Mouse (Mus musculus): ENCODE data around the gene Rbm20. TPM values are rescaled to one million over a fixed set of nuclear protein-coding genes. Genes with fewer than 3 reads are reported as not detected.
"Not testable (repeated sequence)": the region's sequence is repeated elsewhere in the genome, so short reads cannot be mapped to it uniquely, and the experiment has no call there.

Rbm20 gene
- total RNA-seq, 2 experiments from 2014 or later: 2.9 to 3.8 TPM

- intact Hi-C loops (cut with DNase I): no loop called here
- no peak for DNase-seq (ENCODE audit: low spot score in 2 of 2)
Measured at GRCm38 (mm10) chr19:53801789-53802683, 124.9 kb downstream of the Rbm20 start.

DNA sequence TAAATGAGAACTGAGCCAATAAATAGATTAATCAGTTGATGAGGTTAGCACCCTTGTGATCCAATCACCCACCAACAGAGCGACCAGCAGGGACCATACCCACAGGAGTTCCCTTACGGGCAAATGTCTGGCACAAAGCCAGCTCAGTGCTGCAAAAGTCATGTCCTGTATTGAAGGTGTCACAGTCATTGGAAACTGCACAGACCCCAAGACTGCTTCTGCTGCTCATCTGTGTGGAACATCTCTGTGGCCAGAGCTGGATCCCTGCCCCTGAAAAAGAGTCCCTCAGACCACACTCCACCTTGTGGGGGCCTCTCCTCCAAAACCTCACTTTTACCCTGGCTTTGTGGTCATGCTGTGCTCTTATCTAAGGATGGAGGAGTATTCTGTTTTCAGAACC lies 126.8 kb downstream of the Rbm20 start:
- DNase-seq (ENCODE audit: low spot score in 2 of 2): no peak
- intact Hi-C loops (cut with DNase I): no loop called here

DNA sequence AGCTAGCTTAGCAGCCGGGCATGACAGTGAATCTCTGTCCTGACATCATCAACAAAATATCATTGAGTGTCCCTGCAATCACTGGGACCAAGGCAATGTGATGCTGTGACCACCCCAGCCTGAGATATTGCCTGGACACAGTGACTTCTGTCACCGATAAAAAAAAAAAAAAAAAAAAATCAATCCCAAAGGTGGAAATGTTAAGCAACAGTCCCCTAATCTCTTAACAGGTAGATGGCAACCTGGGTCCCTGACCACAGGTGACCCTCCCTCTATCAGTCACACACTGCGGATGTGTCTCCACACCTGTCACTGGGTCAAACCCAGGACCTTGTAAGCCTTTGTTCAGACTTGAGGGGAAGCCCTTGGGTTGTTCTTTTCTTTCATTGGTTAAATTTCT lies 128.0 kb downstream of the Rbm20 start:
- intact Hi-C loops (cut with DNase I): loop anchor here (5.0 kb wide), 1 partner anchor 47 kb away; no protein-coding TSS in a partner anchor

GRCm38 (mm10) chr19:53806126-53806525 lies 129.0 kb downstream of the Rbm20 start:
- no peak for DNase-seq (ENCODE audit: low spot score in 2 of 2)
- intact Hi-C loops (cut with DNase I): loop anchor here (5.0 kb wide), 1 partner anchor 46 kb away; no protein-coding TSS in a partner anchor

More for the DNA sequence above, 128.0 kb downstream of the Rbm20 start:
- DNase-seq (ENCODE audit: low spot score in 2 of 2): no peak

- intact Hi-C loops (cut with DNase I): loop anchor here (5.0 kb wide), 1 partner anchor 46 kb away; no protein-coding TSS in a partner anchor
- DNase-seq (ENCODE audit: low spot score in 2 of 2): not testable (repeated sequence)
Measured at GRCm38 (mm10) chr19:53806526-53807275, 129.6 kb downstream of the Rbm20 start.

GRCm38 (mm10) chr19:53807276-53807801 lies 130.2 kb downstream of the Rbm20 start:
- no peak for DNase-seq (ENCODE audit: low spot score in 2 of 2)
- intact Hi-C loops (cut with DNase I): loop anchor here (5.0 kb wide), 1 partner anchor 45 kb away; no protein-coding TSS in a partner anchor

- peak; percentile 45 to 87 for DNase-seq (ENCODE audit: low spot score in 2 of 2)
- intact Hi-C loops (cut with DNase I): loop anchor here (5.0 kb wide), 1 partner anchor 44 kb away; no protein-coding TSS in a partner anchor
Measured at GRCm38 (mm10) chr19:53808041-53808777, 131.1 kb downstream of the Rbm20 start.

- intact Hi-C loops (cut with DNase I): loop anchor here (5.0 kb wide), 1 partner anchor 43 kb away; no protein-coding TSS in a partner anchor
- peak; percentile 62 to 93 for DNase-seq (ENCODE audit: low spot score in 2 of 2)
Measured at GRCm38 (mm10) chr19:53809185-53809861, 132.2 kb downstream of the Rbm20 start.

- intact Hi-C loops (cut with DNase I): no loop called here
- DNase-seq (ENCODE audit: low spot score in 2 of 2): no peak
Measured at GRCm38 (mm10) chr19:53810024-53810423, 132.9 kb downstream of the Rbm20 start.

DNA sequence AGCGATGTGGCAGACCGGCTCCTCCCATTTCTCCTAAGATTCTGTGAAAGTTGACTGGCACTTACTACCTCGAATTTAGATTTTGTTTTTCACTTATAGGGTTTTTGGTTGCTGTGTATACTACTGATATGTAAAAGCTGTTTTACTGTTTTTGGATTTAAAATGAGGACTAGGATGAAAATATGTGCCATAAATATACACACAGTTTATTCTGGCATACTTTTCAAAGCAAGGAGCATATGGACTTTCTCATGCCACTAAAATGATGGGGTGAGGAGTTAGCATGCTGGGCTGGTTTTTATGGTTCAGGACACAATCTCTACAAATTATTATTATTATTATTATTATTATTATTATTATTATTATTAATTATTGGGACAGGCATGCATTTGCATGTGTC lies 133.5 kb downstream of the Rbm20 start:
- no peak for DNase-seq (ENCODE audit: low spot score in 2 of 2)
- intact Hi-C loops (cut with DNase I): no loop called here

- intact Hi-C loops (cut with DNase I): no loop called here
- DNase-seq (ENCODE audit: low spot score in 2 of 2): no peak
Measured at GRCm38 (mm10) chr19:53813576-53813975, 136.5 kb downstream of the Rbm20 start.

- intact Hi-C loops (cut with DNase I): no loop called here
- DNase-seq (ENCODE audit: low spot score in 2 of 2): no peak
Measured at GRCm38 (mm10) chr19:53815714-53816113, 138.6 kb downstream of the Rbm20 start.

DNA sequence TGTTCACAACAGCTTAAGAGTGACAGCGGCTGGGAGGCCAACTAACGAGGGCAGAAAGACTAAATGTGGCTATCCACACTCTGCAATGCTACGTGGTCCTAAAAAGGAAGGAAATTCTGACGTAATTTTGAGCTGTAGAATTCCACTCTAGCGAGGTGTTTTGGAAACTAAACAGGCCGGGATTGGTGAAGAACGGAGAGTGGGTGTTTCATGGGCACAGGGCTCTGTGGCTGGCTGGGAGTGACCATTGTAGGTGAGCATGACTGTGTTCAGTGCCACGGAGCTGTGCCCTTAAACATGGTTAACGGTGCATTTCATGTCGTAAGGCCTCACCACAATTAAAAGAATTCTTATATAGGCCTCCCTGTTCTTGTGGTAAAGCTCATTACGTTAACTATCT lies 139.1 kb downstream of the Rbm20 start:
- DNase-seq (ENCODE audit: low spot score in 2 of 2): no peak
- intact Hi-C loops (cut with DNase I): no loop called here

DNA sequence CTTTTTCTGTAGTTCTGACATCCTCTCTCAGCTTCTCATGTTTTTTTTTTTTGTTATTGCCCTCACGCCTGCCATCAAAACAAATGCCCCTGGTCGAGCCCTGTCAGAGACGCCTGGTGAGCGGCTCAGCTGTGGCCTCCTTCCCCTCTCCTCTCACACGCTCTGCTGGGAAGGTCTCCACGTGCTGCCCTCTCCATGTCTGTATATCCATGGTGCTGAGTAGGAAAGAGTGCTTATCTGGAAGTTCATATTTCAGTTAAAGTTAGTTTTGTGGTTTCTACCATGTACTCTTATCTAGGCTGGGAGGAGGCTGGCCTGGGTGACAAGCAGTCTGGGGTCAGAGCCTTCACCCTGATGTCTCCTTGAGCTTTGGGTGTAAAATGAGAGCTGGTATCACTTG lies 142.2 kb downstream of the Rbm20 start:
- intact Hi-C loops (cut with DNase I): no loop called here
- no peak for DNase-seq (ENCODE audit: low spot score in 2 of 2)

DNA sequence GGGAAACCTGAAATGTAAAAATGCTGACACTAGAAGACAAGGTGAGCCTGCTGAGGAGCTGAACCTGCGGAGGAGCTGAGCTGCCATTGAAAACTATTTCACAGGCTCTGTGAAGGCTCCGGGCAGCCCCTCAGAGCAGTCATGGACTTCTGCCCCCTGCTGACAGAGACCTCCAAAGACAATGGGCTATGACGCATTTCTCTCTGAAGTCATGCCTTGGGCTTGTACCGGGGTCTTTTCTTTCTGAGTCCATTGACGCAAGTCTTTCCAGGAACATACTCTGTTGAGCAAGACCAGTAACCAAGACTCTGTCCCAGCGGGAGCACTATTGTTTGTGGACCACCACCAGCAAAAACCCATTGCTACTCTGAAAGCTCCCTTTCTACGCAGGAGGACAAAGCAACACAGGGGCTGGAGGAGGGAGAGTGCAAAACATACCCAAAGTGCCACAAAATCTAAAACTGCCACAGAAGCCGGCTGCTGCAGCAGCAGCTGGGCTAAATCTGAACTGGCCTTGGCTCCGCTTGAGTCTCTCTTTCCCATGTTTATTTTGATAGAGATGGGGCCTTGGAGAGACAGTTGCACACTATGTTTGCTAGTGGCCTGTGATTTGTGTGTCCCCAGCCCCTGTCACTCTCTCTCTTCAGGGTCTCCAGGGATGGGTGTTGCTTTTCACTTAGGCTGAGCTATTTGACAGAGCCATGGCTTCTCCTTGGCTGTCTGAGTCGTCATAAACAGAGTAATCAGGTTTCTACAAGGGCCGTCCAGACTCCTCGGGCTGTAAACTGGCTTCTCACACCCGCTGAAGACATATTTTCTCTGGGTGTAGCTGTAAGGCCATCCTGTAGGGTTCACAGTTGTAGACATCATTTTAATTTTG lies 144.4 kb downstream of the Rbm20 start:
- intact Hi-C loops (cut with DNase I): no loop called here
- DNase-seq (ENCODE audit: low spot score in 2 of 2): no peak

DNA sequence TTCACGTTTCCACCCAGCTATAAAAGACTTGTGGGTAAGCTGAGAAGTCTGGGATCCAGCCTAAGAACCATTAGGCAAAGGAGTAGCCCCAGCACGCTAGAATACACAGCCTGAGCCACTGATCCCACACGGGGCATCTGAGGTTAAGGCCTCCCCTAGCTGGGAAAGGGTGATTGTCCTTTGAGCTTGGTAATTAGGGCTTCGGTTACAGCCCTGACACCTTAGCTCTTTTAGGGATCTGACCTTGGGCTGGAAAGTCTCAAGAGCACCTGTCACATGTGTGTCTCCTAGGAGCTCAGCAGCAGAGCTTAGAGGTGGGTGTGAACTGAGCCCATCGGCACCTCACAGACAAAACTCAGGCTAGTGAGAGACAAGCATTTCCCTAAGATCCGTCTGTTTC lies 146.7 kb downstream of the Rbm20 start:
- intact Hi-C loops (cut with DNase I): no loop called here
- DNase-seq (ENCODE audit: low spot score in 2 of 2): no peak

DNA sequence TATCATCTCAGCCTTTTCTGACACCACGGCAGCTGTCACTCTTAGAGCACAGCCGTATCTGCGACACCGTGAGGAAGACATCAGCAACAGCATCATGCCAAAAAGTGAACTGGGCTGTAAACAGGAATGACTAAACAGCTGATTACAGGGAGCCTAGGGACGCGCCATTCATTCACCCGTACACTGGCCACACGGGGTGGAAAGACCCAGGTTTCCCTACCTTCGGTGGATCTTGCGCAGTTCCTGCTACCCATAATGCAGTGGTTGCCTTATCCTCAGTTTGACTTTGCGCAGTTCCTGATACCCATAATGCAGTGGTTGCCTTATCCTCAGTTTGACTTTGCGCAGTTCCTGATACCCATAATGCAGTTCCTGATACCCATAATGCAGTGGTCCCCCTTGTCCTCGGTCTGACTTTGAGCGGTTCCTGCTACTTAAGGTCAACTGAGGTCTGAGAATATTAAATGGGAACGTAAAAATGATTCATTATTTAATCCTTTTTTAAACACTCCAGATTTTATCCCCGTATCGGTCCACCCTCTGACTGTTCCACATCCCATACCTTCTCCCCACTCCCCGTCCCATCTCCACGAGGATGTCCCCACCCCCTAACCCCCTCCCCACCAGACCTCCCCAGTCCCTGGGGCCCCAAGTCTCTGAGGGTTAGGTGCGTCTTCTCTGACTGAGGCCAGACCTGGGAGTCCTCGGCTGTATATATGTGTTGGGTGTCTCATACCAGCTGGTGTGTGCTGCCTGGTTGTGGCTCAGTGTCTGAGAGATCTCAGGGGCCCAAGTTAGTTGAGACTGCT lies 148.0 kb downstream of the Rbm20 start:
- intact Hi-C loops (cut with DNase I): no loop called here
- DNase-seq (ENCODE audit: low spot score in 2 of 2): peak in 1 of 2 experiments; percentile 49
